Mouse (Mus musculus): Measurements from ENCODE around the gene Bsn. TPM values are rescaled to one million over a fixed set of nuclear protein-coding genes. Genes with fewer than 3 reads are reported as not detected.

Bsn gene
- polyA plus RNA-seq, 1 experiment from 2014 or later: 0.36 TPM

- 77% methylated on average over 5 of the region's 5 CpGs for WGBS
- Histone ChIP-seq H3K9ac (no peak overlapping the region), H3K4me2 (no peak overlapping the region), H3K27me3 (replicated peaks) (no peaks in the 10 kb centered on the region), H3K27ac (replicated peaks) (no peak overlapping the region), H3K4me3 (no peak overlapping the region), H3K9me3 (no peaks in the 10 kb centered on the region), H3K4me1 (no peaks in the 10 kb centered on the region; the same call in 1 of the 2 replicates), H3K36me3 (no peaks in the 10 kb centered on the region)
- no peak for ATAC-seq (ENCODE audit: extremely low read depth, insufficient number of reproducible peaks, low FRiP score, low TSS enrichment)
Observed at GRCm38 (mm10) chr9:108147606-108148005, 42.6 kb downstream of the Bsn start.

- Histone ChIP-seq H3K4me3 (no peak overlapping the region), H3K4me1 (no peaks in the 10 kb centered on the region; the same call in 1 of the 2 replicates), H3K36me3 (no peaks in the 10 kb centered on the region), H3K9me3 (no peaks in the 10 kb centered on the region), H3K27ac (replicated peaks) (no peak overlapping the region), H3K4me2 (no peak overlapping the region), H3K9ac (no peak overlapping the region), H3K27me3 (replicated peaks) (no peaks in the 10 kb centered on the region)
- ATAC-seq (ENCODE audit: extremely low read depth, insufficient number of reproducible peaks, low FRiP score, low TSS enrichment): no peak
- 62% methylated on average over 4 of the region's 4 CpGs for WGBS
Observed at GRCm38 (mm10) chr9:108146451-108146850, 43.7 kb downstream of the Bsn start.

- Histone ChIP-seq H3K9ac (no peak overlapping the region), H3K27me3 (replicated peaks) (no peaks in the 10 kb centered on the region), H3K4me3 (no peak overlapping the region), H3K4me2 (no peak overlapping the region), H3K36me3 (no peaks in the 10 kb centered on the region), H3K4me1 (no peaks in the 10 kb centered on the region; the same call in 1 of the 2 replicates), H3K9me3 (no peaks in the 10 kb centered on the region), H3K27ac (replicated peaks) (no peak overlapping the region)
- no peak for ATAC-seq (ENCODE audit: extremely low read depth, insufficient number of reproducible peaks, low FRiP score, low TSS enrichment)
- WGBS: 59% methylated on average over 6 of the region's 6 CpGs
Observed at GRCm38 (mm10) chr9:108145740-108146139, 44.4 kb downstream of the Bsn start.

- no peaks in the 10 kb centered on the region for H3K9me3 ChIP-seq
- H3K4me2 ChIP-seq: no peak overlapping the region
- no peak for ATAC-seq (ENCODE audit: extremely low read depth, insufficient number of reproducible peaks, low FRiP score, low TSS enrichment)
- no peak overlapping the region for H3K9ac ChIP-seq
- 62% methylated on average over 17 of the region's 17 CpGs for WGBS
- H3K27me3 ChIP-seq (replicated peaks): no peaks in the 10 kb centered on the region
- H3K4me1 ChIP-seq: no peaks in the 10 kb centered on the region; the same call in 1 of the 2 replicates
- H3K36me3 ChIP-seq: no peaks in the 10 kb centered on the region
- H3K27ac ChIP-seq (replicated peaks): no peak overlapping the region
- no peak overlapping the region for H3K4me3 ChIP-seq
Observed at GRCm38 (mm10) chr9:108144371-108145270, 45.6 kb downstream of the Bsn start.

- no peaks in the 10 kb centered on the region for H3K36me3 ChIP-seq
- no peak for ATAC-seq (ENCODE audit: extremely low read depth, insufficient number of reproducible peaks, low FRiP score, low TSS enrichment)
- no peak overlapping the region for H3K9ac ChIP-seq
- no peaks in the 10 kb centered on the region; the same call in none of the 2 replicates for H3K4me1 ChIP-seq
- 89% methylated on average over 2 of the region's 2 CpGs for WGBS
- no peaks in the 10 kb centered on the region for H3K9me3 ChIP-seq
- H3K4me3 ChIP-seq: no peak overlapping the region
- H3K4me2 ChIP-seq: no peak overlapping the region
- no peaks in the 10 kb centered on the region for H3K27me3 ChIP-seq (replicated peaks)
- no peak overlapping the region for H3K27ac ChIP-seq (replicated peaks)
Observed at GRCm38 (mm10) chr9:108143470-108143869, 46.7 kb downstream of the Bsn start.

GRCm38 (mm10) chr9:108141387-108141786 lies 48.8 kb downstream of the Bsn start:
- no peaks in the 10 kb centered on the region for H3K9me3 ChIP-seq
- ATAC-seq (ENCODE audit: extremely low read depth, insufficient number of reproducible peaks, low FRiP score, low TSS enrichment): no peak
- no peak overlapping the region for H3K4me2 ChIP-seq
- H3K4me1 ChIP-seq: peaks cover 16% of the 10 kb centered on the region
- H3K36me3 ChIP-seq: no peaks in the 10 kb centered on the region
- H3K27me3 ChIP-seq (replicated peaks): peaks cover 3% of the 10 kb centered on the region; the same call in 1 of the 2 replicates
- no peak overlapping the region for H3K9ac ChIP-seq
- 80% methylated on average over 10 of the region's 10 CpGs for WGBS
- no peak overlapping the region for H3K27ac ChIP-seq (replicated peaks)
- H3K4me3 ChIP-seq: no peak overlapping the region

- Histone ChIP-seq H3K9me3 (no peaks in the 10 kb centered on the region), H3K36me3 (no peaks in the 10 kb centered on the region), H3K4me2 (no peak overlapping the region), H3K9ac (no peak overlapping the region), H3K4me3 (no peak overlapping the region), H3K4me1 (peaks cover 16% of the 10 kb centered on the region), H3K27me3 (replicated peaks) (peaks cover 3% of the 10 kb centered on the region; the same call in 1 of the 2 replicates), H3K27ac (replicated peaks) (no peak overlapping the region)
- 71% methylated on average over 7 of the region's 7 CpGs for WGBS
- ATAC-seq (ENCODE audit: extremely low read depth, insufficient number of reproducible peaks, low FRiP score, low TSS enrichment): no peak
Observed at GRCm38 (mm10) chr9:108139963-108140695, 50.1 kb downstream of the Bsn start.

- no peak overlapping the region for H3K4me3 ChIP-seq
- no peaks in the 10 kb centered on the region for H3K9me3 ChIP-seq
- no peak for ATAC-seq (ENCODE audit: extremely low read depth, insufficient number of reproducible peaks, low FRiP score, low TSS enrichment)
- H3K4me1 ChIP-seq: peaks cover 16% of the 10 kb centered on the region
- no peak overlapping the region for H3K4me2 ChIP-seq
- 75% methylated on average over 17 of the region's 17 CpGs for WGBS
- no peak overlapping the region for H3K9ac ChIP-seq
- H3K27ac ChIP-seq (replicated peaks): no peak overlapping the region
- H3K27me3 ChIP-seq (replicated peaks): peaks cover 3% of the 10 kb centered on the region; the same call in 1 of the 2 replicates
- H3K36me3 ChIP-seq: no peaks in the 10 kb centered on the region
Observed at GRCm38 (mm10) chr9:108139169-108139962, 50.8 kb downstream of the Bsn start.

GRCm38 (mm10) chr9:108138118-108138517 lies 52.1 kb downstream of the Bsn start:
- Histone ChIP-seq H3K36me3 (no peaks in the 10 kb centered on the region), H3K27me3 (replicated peaks) (peaks cover 3% of the 10 kb centered on the region), H3K4me1 (peaks cover 16% of the 10 kb centered on the region), H3K27ac (replicated peaks) (no peak overlapping the region), H3K9ac (no peak overlapping the region), H3K4me2 (no peak overlapping the region), H3K4me3 (no peak overlapping the region), H3K9me3 (no peaks in the 10 kb centered on the region)
- ATAC-seq (ENCODE audit: extremely low read depth, insufficient number of reproducible peaks, low FRiP score, low TSS enrichment): no peak
- 76% methylated on average over 6 of the region's 6 CpGs for WGBS

GRCm38 (mm10) chr9:108137523-108137922 lies 52.7 kb downstream of the Bsn start:
- peak; percentile 18; the same call in 1 of the 2 replicates for ATAC-seq (ENCODE audit: extremely low read depth, insufficient number of reproducible peaks, low FRiP score, low TSS enrichment)
- 8% methylated on average over 17 of the region's 17 CpGs for WGBS
- H3K9me3 ChIP-seq: no peaks in the 10 kb centered on the region
- peaks cover 16% of the 10 kb centered on the region for H3K4me1 ChIP-seq
- no peaks in the 10 kb centered on the region for H3K36me3 ChIP-seq
- H3K4me2 ChIP-seq: peak overlapping the region; percentile 51
- no peak overlapping the region for H3K4me3 ChIP-seq
- peaks cover 3% of the 10 kb centered on the region for H3K27me3 ChIP-seq (replicated peaks)
- peak overlapping the region; percentile 41 for H3K9ac ChIP-seq
- peak overlapping the region; percentile 49 for H3K27ac ChIP-seq (replicated peaks)

Data from heart, embryonic 13.5 days (tissue).